Mouse (Mus musculus) adrenal gland, adult 2 months (tissue): ENCODE data around the gene Cckbr. TPM values are rescaled to one million over a fixed set of nuclear protein-coding genes. Genes with fewer than 3 reads are reported as not detected.
"Not testable (repeated sequence)": the region's sequence is repeated elsewhere in the genome, so short reads cannot be mapped to it uniquely, and the experiment has no call there.

Experiments used
- DNase-seq: peaks from one replicate; pipeline ENCODE4 v3.0.0; 2021
- polyA plus RNA-seq: library from polyadenylated mRNA; depleted of rRNA; stranded (reverse); fragments of >200 nt; gene quantifications from 2 replicates; pipeline ENCODE4 v1.2.3, GENCODE M21; 2012
- total RNA-seq, 2 experiments: library from RNA; stranded (reverse); gene quantifications; 2 replicates each; pipeline ENCODE4 v1.2.3; 2021

The Cckbr gene
- total and polyA plus RNA-seq, 3 experiments = 0.04 TPM; not detected in 2

GRCm38 (mm10) chr7:105437979-105438772 lies 12.6 kb downstream of the Cckbr start:
- DNase-seq = no peak

DNA sequence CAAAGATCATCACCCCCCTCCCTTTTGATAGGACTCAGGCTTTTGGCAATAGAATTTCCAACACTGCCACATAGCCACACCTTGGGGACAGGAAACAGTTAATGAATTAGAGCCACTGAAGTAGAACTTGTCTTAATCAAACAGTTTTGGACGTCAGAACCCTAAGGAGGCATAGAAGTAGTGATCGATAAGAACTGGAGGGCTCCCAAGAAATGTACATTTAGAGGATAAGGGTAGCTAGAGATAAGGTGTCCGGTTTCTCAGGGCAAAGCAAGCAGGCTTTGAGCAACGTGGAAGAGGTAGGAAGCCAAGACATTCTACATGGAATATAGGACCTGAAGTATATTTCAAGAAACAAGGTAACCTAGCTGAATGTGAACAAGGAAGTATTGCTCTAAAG lies 15.9 kb downstream of the Cckbr start:
- no peak for DNase-seq

DNA sequence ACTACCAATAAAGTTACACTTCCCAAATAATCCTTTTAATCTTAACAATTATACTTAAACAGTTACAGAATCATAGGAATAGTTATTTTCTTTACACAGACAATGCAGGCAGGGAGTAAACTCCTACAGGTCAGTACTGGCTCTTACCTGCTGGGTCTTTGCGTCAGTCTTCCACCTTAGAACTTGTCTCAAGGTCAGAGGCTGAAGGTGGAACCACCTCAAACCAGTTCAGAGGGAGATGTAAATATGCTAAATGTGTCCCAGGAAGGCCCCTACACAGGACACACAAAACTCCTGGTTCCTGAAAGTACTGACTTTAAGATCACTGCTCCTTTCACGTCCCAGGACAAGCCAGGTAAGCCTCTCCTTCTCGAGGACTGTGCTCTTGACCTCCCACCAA lies 19.5 kb downstream of the Cckbr start:
- DNase-seq = no peak

GRCm38 (mm10) chr7:105453345-105453744 lies 27.8 kb downstream of the Cckbr start:
- DNase-seq = not testable (repeated sequence)

GRCm38 (mm10) chr7:105458546-105458945 lies 33.0 kb downstream of the Cckbr start:
- no peak for DNase-seq

- DNase-seq = not testable (repeated sequence)
Observed at GRCm38 (mm10) chr7:105465505-105465904, 40.0 kb downstream of the Cckbr start.

GRCm38 (mm10) chr7:105472607-105473006 lies 47.1 kb downstream of the Cckbr start:
- DNase-seq = no peak

DNA sequence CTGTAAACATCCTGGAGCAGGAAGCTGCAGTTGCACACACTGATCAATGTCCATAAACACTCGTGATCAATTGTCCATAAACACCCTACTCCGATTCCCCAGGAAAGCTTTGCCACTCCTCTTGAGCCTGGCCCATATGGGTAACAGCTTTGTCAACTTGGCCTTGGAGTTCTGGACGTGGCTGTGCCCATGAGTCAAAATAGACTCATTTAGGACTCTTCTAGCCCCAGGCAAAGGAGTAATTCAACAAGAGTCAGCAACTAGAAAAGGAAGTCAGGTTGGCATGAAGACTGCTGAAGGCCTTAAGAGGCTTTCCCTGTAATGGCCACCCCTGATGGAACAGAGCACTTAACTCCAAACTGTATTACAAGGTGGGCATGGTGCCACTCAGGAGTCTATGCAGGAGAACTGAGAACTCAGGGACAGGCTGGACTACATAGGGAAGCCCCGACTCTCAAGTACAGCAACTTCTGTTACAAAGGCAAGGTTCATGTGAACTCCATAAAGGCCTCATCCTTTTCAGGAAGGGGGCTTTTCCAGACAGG lies 49.3 kb downstream of the Cckbr start:
- DNase-seq = peak; percentile 60

GRCm38 (mm10) chr7:105475396-105475949 lies 49.9 kb downstream of the Cckbr start:
- DNase-seq = peak; percentile 59

GRCm38 (mm10) chr7:105476683-105477432 lies 51.3 kb downstream of the Cckbr start:
- peak; percentile 25 for DNase-seq

DNA sequence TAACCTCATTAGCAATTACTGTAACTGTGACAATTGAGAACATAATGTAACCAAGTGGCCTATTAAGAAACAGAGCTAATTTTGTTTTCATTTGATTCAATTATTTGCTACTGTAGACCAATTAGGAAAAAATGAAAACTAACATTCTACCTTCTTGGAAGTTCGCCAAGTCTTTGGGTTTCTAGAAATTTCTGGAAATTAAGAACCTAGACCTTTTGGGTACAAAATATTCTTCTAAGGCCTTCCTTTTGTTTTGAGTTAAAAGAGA lies 51.8 kb downstream of the Cckbr start:
- no peak for DNase-seq

DNA sequence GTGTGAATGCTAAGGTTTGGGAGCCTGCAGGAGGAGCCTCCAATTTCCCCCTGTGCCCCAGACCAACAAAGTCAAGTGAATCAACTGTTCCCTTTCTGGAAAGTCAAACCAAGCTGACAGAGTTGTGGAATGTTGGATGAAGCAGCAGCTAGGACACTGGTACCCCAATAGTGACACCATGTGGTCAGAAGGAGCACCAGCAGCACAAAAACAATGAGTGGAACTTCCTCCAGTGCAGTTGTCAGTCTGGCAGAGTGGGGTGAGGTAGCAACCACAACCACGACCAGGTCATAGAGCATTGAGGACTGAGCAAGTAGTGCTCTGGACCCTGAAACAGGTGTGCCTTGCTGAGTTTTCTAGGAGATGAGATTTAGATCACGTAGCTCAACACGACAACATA lies 52.3 kb downstream of the Cckbr start:
- DNase-seq = peak; percentile 69

GRCm38 (mm10) chr7:105478344-105478743 lies 52.8 kb downstream of the Cckbr start:
- no peak for DNase-seq

GRCm38 (mm10) chr7:105479232-105479631 lies 53.7 kb downstream of the Cckbr start:
- DNase-seq = no peak

DNA sequence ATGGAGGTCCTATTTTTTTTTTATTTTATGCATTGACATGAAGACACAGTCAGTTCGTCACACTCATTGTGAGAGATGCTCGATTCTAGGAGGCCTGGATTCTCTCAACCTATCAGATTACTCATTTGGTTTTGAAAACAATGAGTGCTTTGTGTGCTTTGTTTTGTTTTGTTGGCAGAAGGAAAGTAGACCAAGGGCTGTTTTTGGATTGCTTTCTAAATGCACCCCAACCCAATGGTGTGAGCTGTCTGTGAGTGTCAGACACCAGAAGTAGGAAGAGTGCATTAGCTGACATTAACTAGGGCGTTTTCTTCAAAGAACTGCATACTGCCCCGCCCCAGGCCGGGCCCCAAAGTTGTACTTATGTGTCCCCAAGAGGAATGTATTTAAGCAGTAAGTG lies 54.5 kb downstream of the Cckbr start:
- no peak for DNase-seq

DNA sequence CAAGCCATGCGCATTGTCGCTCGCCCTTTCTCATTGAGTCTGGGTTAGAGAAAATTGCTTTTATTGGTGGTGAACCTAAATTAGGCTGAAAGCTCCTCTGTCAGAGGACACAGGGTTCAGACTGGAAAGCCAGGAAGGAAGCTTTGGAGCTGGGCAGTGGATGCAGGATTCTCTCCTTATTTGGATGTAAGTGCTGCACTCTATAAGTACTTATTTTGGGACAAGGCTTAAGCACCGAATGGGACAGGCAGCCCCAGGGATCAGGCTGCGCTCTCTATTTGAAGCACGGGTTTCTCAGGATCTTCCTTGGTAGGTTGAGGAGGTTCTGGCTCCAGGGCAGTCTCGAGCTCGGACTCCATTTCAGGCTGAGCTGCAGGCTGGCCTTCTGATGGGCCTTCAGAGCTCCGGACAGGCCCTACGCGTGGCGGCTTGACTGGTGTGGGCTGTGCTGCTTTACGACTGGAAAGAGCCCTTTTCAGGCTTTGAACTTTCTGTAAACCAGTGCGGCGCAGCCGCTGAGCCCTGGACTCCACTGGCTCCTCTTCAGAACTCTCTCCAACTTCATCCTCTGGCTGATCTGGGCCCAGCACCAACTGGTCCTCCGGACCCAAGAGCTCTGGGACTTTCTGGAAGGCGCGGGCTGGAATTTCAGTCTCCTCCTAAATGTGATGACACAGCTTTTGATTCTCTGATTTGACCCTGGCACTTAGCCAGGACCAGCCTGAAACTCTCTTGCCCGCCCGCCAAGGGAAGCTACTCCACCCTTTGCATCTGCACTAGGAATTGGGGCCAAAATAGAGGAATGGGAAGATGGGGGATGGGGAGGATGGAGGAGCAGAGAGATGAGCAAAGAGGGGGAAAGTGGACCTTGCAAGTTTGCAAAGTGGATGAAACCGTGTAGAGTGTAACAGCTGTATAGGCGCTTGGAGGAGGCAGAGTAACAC lies 55.3 kb downstream of the Cckbr start:
- peak; percentile 86 for DNase-seq

GRCm38 (mm10) chr7:105481505-105482411 lies 56.2 kb downstream of the Cckbr start, which contains the start of gene Cavin3:
Gene Cavin3 (minus strand): TSS chr7:105482300.
- DNase-seq = peak; percentile 92

GRCm38 (mm10) chr7:105482426-105482825 lies 56.9 kb downstream of the Cckbr start:
- DNase-seq = no peak

DNA sequence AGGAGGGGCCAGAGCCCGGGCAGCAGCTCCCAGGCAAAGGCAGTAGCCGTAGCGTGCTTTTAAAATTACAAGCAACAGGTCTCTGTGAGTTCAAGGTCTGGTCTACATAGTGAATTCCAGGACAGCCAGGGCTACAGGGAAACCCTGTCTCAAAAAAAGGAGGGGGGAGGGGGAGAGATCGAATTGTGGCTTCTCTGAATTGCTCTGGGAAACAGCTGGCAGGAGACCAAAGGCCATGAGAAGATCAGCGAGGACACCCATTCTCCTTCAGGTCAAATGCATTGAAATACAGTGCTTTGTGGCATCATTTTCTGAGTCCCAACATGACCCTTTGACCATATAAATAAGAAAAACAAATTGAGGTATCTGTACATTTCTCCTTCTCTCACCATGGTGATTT lies 59.5 kb downstream of the Cckbr start:
- DNase-seq = peak; percentile 73

GRCm38 (mm10) chr7:105487104-105487876 lies 61.8 kb downstream of the Cckbr start:
- DNase-seq = no peak
